ENCODE assay signal across 10 mouse cellular contexts in the genomic region with DNA sequence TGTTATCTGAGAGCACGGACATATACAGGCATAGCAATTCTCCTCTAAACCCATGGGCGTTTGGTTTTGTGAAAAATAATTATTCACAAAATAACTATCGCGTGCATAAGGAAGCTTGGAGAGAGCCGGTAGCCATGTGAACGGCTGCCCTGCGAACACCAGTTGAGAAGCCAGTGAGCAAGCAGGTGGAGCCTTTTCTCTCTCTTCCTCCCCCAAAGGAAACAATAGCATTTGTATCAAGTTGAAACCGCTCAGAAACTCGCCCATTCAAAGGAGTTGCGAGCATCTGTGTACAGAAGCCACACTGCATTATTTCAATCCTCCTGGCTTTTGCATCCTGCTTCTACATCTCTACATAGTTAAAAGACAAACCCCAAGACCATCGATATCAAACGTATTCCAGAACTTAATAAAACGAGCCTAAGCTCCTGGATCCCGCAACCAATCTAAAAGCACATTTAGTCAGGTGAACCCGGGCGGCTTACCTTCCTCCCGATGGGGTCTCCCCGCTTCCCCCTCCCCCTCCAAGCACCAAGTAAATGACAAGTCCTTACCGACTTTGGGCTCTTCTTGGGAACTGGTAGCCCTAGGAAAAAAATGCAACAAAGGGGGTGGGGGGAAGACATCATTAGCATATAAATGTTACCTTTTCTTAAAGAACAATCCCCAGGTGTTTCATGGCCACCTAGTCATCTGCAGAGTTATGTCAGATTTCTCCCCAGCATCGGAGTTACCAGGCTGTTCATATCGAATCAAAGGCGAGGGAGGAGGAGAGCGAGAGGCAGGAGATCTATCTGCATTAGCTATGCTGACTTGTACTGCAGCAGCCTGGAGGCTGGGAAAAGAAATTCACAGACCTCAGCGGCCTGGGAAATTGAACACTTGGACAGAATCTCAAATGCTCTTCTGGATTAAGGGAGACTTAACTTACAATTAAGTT.
A peak's percentile ranks its signal among the peaks of the same experiment; 100 is the strongest.
DNase-seq lines count a peak whose midpoint lies in the region; ATAC-seq and TF ChIP-seq lines count a peak whose summit lies in the region.
"Had no signal": no experiment of that assay in that cellular context is flagged by ENCODE, and none has a peak within 500 bp of the region (broad histone marks: within the 10 kb centered on the region; RNA-seq: fewer than 3 reads in every experiment).

No protein-coding gene starts in this region.

- H3K9ac ChIP-seq in embryonic facial prominence, embryonic 12.5 days = peak overlapping the region; percentile 16; the same call in 1 of the 2 replicates
- H3K9ac ChIP-seq in intestine, embryonic 15.5 days = no peak overlapping the region

- 0 out of 2 replicates have a peak, but pooled peaks have one; percentile 67 for ATAC-seq in embryonic facial prominence, embryonic 12.5 days (ENCODE audit: insufficient number of reproducible peaks, insufficient read depth, low FRiP score, low TSS enrichment)
- no peak for ATAC-seq in intestine, embryonic 15.5 days
- ATAC-seq in CD4-positive, CD25-positive, alpha-beta regulatory T cell, adult 4 months = no peak
- ATAC-seq: activated CD4-positive, CD25-positive, alpha-beta regulatory T cell, adult 4 months had no signal

- TF ChIP-seq POLR2A in olfactory bulb, adult 2 months (IDR thresholded peaks at IDR 0.05; ENCODE audit: insufficient read depth, low read depth, low read length) = no peak

- intact Hi-C loops in left cerebral cortex, postnatal 25 days (cut with DNase I) = loop anchor here (5.0 kb wide), 1 partner anchor 60 kb away; no protein-coding TSS in a partner anchor
- intact Hi-C loops in left cerebral cortex, postnatal 10 days (cut with DNase I) = no loop called here

- H3K27me3 ChIP-seq in embryonic facial prominence, embryonic 12.5 days = peaks cover 18% of the 10 kb centered on the region; the same call in 1 of the 2 replicates
- H3K27me3 ChIP-seq in intestine, embryonic 15.5 days (replicated peaks) = 0 out of 2 replicates have a peak, but pooled peaks cover 2% of the 10 kb centered on the region

- WGBS in embryonic facial prominence, embryonic 12.5 days = 7% methylated on average over 24 of the region's 24 CpGs
- 21% methylated on average over 24 of the region's 24 CpGs for WGBS in intestine, embryonic 15.5 days
- WGBS in olfactory bulb, adult 2 months = 14% methylated on average over 24 of the region's 24 CpGs

- H3K9me3 ChIP-seq in embryonic facial prominence, embryonic 12.5 days = no peaks in the 10 kb centered on the region
- no peaks in the 10 kb centered on the region for H3K9me3 ChIP-seq in intestine, embryonic 15.5 days

- H3K4me3 ChIP-seq in embryonic facial prominence, embryonic 12.5 days = peak overlapping the region; percentile 7; the same call in 1 of the 2 replicates
- peak overlapping the region; percentile 9; the same call in 1 of the 2 replicates for H3K4me3 ChIP-seq in intestine, embryonic 15.5 days (replicated peaks)
- peak overlapping the region; percentile 41 for H3K4me3 ChIP-seq in olfactory bulb, adult 2 months (ENCODE audit: insufficient read depth, low read depth, low read length)

- H3K4me2 ChIP-seq in embryonic facial prominence, embryonic 12.5 days (replicated peaks) = peak overlapping the region; percentile 46
- H3K4me2 ChIP-seq in intestine, embryonic 15.5 days (replicated peaks) = peak overlapping the region; percentile 39

- DNase-seq in left cerebral cortex, postnatal 25 days (ENCODE audit: low spot score in 2 of 2) = peak; percentile 37 to 54
- DNase-seq in left cerebral cortex, postnatal 10 days (ENCODE audit: extremely low spot score in 1 of 2, low spot score in 2 of 2) = no peak
- DNase-seq in urinary bladder, adult 18-20 months (ENCODE audit: low spot score in 2 of 2) = no peak
- no peak for DNase-seq in cerebellum, postnatal 10 days
- DNase-seq: kidney, adult 18-20 months had no signal

- TF ChIP-seq CTCF in olfactory bulb, adult 2 months (IDR thresholded peaks at IDR 0.05; ENCODE audit: insufficient read depth, low read depth, low read length) = no peak

- no peaks in the 10 kb centered on the region for H3K36me3 ChIP-seq in embryonic facial prominence, embryonic 12.5 days
- no peaks in the 10 kb centered on the region for H3K36me3 ChIP-seq in intestine, embryonic 15.5 days

- no peak overlapping the region for H3K27ac ChIP-seq in embryonic facial prominence, embryonic 12.5 days
- no peak overlapping the region for H3K27ac ChIP-seq in intestine, embryonic 15.5 days
- H3K27ac ChIP-seq in olfactory bulb, adult 2 months (ENCODE audit: insufficient read depth, low read depth, low read length) = no peak overlapping the region

- peaks cover 33% of the 10 kb centered on the region for H3K4me1 ChIP-seq in embryonic facial prominence, embryonic 12.5 days
- H3K4me1 ChIP-seq in intestine, embryonic 15.5 days (replicated peaks) = 0 out of 2 replicates have a peak, but pooled peaks cover 3% of the 10 kb centered on the region
- H3K4me1 ChIP-seq in olfactory bulb, adult 2 months (ENCODE audit: control insufficient read depth, insufficient read depth, low read length) = peaks cover 22% of the 10 kb centered on the region

Comparison
In these comparisons a context has a peak if more than half of its experiments do, and no peak if none do; other contexts are left out.
1. DNase-seq: peak in left cerebral cortex, postnatal 25 days (2 of 2); none in left cerebral cortex, postnatal 10 days (0 of 2), urinary bladder, adult 18-20 months (0 of 2) and cerebellum, postnatal 10 days (0 of 2).
2. Peak in every context shown above with its lines, with median percentiles within 50 percentile points of each other: H3K4me3 ChIP-seq.